Comparison of ENCODE assay signal across 12 mouse cellular contexts in genomic region chr5:24825365-24826055, GRCm38 (mm10). TPM values are rescaled to one million over a fixed set of nuclear protein-coding genes. Genes with fewer than 3 reads are reported as not detected.
A peak's percentile ranks its signal among the peaks of the same experiment; 100 is the strongest.
DNase-seq lines count a peak whose midpoint lies in the region; ATAC-seq lines count a peak whose summit lies in the region.
"Had no signal": no experiment of that assay in that cellular context is flagged by ENCODE, and none has a peak within 500 bp of the region (broad histone marks: within the 10 kb centered on the region; RNA-seq: fewer than 3 reads in every experiment).

No protein-coding gene starts in this region.

- intact Hi-C loops in gastrocnemius, postnatal 14 days (cut with DNase I; ENCODE audit: low total_unique reads): no loop called here

- no peaks in the 10 kb centered on the region for H3K36me3 ChIP-seq in heart, embryonic 11.5 days (ENCODE audit: control insufficient read depth, insufficient read depth, low read length)
- H3K36me3 ChIP-seq in forebrain, embryonic 14.5 days (ENCODE audit: control insufficient read depth, insufficient read depth, low read length): no peaks in the 10 kb centered on the region
- H3K36me3 ChIP-seq: embryonic facial prominence, embryonic 13.5 days had no signal

- H3K4me3 ChIP-seq in heart, embryonic 11.5 days (ENCODE audit: low read depth, low read length): no peak overlapping the region
- H3K4me3 ChIP-seq in forebrain, embryonic 14.5 days (ENCODE audit: low read depth, low read length): no peak overlapping the region
- H3K4me3 ChIP-seq: embryonic facial prominence, embryonic 13.5 days had no signal

- H3K9me3 ChIP-seq in heart, embryonic 11.5 days (replicated peaks; ENCODE audit: control insufficient read depth, low read length): no peaks in the 10 kb centered on the region
- H3K9me3 ChIP-seq in forebrain, embryonic 14.5 days (replicated peaks; ENCODE audit: control insufficient read depth, low read length): no peaks in the 10 kb centered on the region
- H3K9me3 ChIP-seq: embryonic facial prominence, embryonic 13.5 days had no signal

- no peaks in the 10 kb centered on the region for H3K27me3 ChIP-seq in heart, embryonic 11.5 days (ENCODE audit: control insufficient read depth, insufficient read depth, low read length)
- no peaks in the 10 kb centered on the region for H3K27me3 ChIP-seq in forebrain, embryonic 14.5 days (replicated peaks; ENCODE audit: control insufficient read depth, insufficient read depth, low read length)
- H3K27me3 ChIP-seq: embryonic facial prominence, embryonic 13.5 days had no signal

- peak overlapping the region; percentile 35 for H3K27ac ChIP-seq in heart, embryonic 11.5 days (ENCODE audit: low read depth, low read length)
- H3K27ac ChIP-seq in forebrain, embryonic 14.5 days (ENCODE audit: low read depth, low read length): no peak overlapping the region
- H3K27ac ChIP-seq: embryonic facial prominence, embryonic 13.5 days; liver, embryonic 14.5 days had no signal

- 54% methylated on average over 4 of the region's 4 CpGs for WGBS in heart, embryonic 11.5 days (ENCODE audit: insufficient replicate concordance)
- 77% methylated on average over 4 of the region's 4 CpGs for WGBS in forebrain, embryonic 14.5 days

- H3K4me1 ChIP-seq in heart, embryonic 11.5 days (ENCODE audit: control insufficient read depth, insufficient read depth, low read length): peaks cover 48% of the 10 kb centered on the region
- 0 out of 2 replicates have a peak, but pooled peaks cover 5% of the 10 kb centered on the region for H3K4me1 ChIP-seq in forebrain, embryonic 14.5 days (ENCODE audit: control insufficient read depth, insufficient read depth, low read length)

- no peak overlapping the region for H3K9ac ChIP-seq in heart, embryonic 11.5 days (ENCODE audit: low read depth, low read length)
- H3K9ac ChIP-seq in forebrain, embryonic 14.5 days (ENCODE audit: low read length): no peak overlapping the region
- H3K9ac ChIP-seq: embryonic facial prominence, embryonic 13.5 days; liver, embryonic 14.5 days had no signal

- no peak overlapping the region for H3K4me2 ChIP-seq in heart, embryonic 11.5 days
- H3K4me2 ChIP-seq in forebrain, embryonic 14.5 days (ENCODE audit: low read length): no peak overlapping the region
- H3K4me2 ChIP-seq: embryonic facial prominence, embryonic 13.5 days had no signal

- 0 out of 2 replicates have a peak, but pooled peaks have one; percentile 46 for ATAC-seq in heart, embryonic 11.5 days (replicated peaks; ENCODE audit: insufficient number of reproducible peaks, low FRiP score, low TSS enrichment)
- peak; percentile 52 for ATAC-seq in CD4-positive, CD25-positive, alpha-beta regulatory T cell, adult 4 months
- no peak for ATAC-seq in forebrain, embryonic 14.5 days

- no peak for DNase-seq in heart, adult 8-10 months (ENCODE audit: low spot score)
- peak; percentile 16 for DNase-seq in gastrocnemius, postnatal 14 days
- DNase-seq in kidney, postnatal 14 days: peak; percentile 61
- no peak for DNase-seq in right cerebral cortex, adult 18-20 months
- DNase-seq in forebrain, embryonic 14.5 days (ENCODE audit: low spot score): no peak
- no peak for DNase-seq in layer of hippocampus, postnatal 14 days (ENCODE audit: low spot score in 2 of 2)
- DNase-seq: right cerebral cortex, postnatal 14 days; thymus, postnatal 36 days had no signal

RNA-seq across cellular contexts. Expression of gene Rheb, which starts 16.9 kb away (rescaled TPM):
- polyA plus RNA-seq in heart, embryonic 11.5 days (2014; fragmentation: Nextera tagmentation; extraction: Ambion mirVana): 242 and 245 TPM in 2 replicates
- 10 to 100 TPM; 76.2 to 78.6 (median 77.5) TPM for total RNA-seq in heart, adult 8-10 months (2022)
- polyA plus RNA-seq in CD4-positive, CD25-positive, alpha-beta regulatory T cell, adult 4 months (2017; shearing (Covaris generic)): 10 to 100 TPM; 72.8 to 96.1 TPM
- 10 to 100 TPM; 55.8 to 56.5 TPM for total RNA-seq in gastrocnemius, postnatal 14 days (2021)
- polyA plus RNA-seq in forebrain, embryonic 14.5 days (2014; fragmentation: Nextera tagmentation; extraction: Ambion mirVana): 229 and 235 TPM in 2 replicates
- 100 to 1,000 TPM; 111 to 117 TPM for total RNA-seq in layer of hippocampus, postnatal 14 days (2021)

Comparison
In these comparisons a context has a peak if more than half of its experiments do, and no peak if none do; other contexts are left out.
1. DNase-seq: peak in gastrocnemius, postnatal 14 days (single experiment) and kidney, postnatal 14 days (single experiment); none in heart, adult 8-10 months (single experiment), right cerebral cortex, adult 18-20 months (single experiment), forebrain, embryonic 14.5 days (single experiment) and layer of hippocampus, postnatal 14 days (0 of 2).